In the genomic region with DNA sequence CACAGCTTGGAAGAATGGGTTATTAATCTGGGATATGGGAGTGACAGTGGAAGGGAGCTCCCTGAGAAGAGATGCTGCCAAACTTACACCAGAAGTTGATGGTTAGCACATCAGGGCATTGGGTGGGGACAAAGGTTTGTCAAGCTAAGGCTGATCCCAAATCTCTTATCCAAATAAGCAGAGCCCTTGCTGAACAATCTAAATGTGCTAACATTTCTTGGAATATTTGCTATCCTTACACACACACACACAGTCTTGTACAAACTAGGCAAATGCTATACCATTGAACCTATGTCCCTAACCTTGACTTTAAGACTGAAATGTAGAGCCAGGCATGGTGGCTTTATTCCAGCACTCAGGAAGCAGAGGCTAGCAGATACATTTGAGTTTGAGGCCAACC, we compare ENCODE assay signal across 33 mouse cellular contexts. TPM values are rescaled to one million over a fixed set of nuclear protein-coding genes. Genes with fewer than 3 reads are reported as not detected.
A peak's percentile ranks its signal among the peaks of the same experiment; 100 is the strongest.
DNase-seq lines count a peak whose midpoint lies in the region; ATAC-seq lines count a peak whose summit lies in the region.
"Had no signal": no experiment of that assay in that cellular context is flagged by ENCODE, and none has a peak within 500 bp of the region (broad histone marks: within the 10 kb centered on the region; RNA-seq: fewer than 3 reads in every experiment).

No protein-coding gene starts in this region.

- no peak overlapping the region for H3K4me3 ChIP-seq in liver, embryonic 13.5 days (replicated peaks)
- no peak overlapping the region for H3K4me3 ChIP-seq in liver, embryonic 16.5 days (ENCODE audit: low read depth, low read length)
- no peak overlapping the region for H3K4me3 ChIP-seq in intestine, embryonic 16.5 days (ENCODE audit: low read length)
- H3K4me3 ChIP-seq: gastrocnemius, adult 2 months; hindbrain, embryonic 12.5 days had no signal

- H3K27me3 ChIP-seq in liver, embryonic 13.5 days = no peaks in the 10 kb centered on the region
- H3K27me3 ChIP-seq in liver, embryonic 16.5 days (ENCODE audit: control insufficient read depth, insufficient read depth, low read depth, low read length) = no peaks in the 10 kb centered on the region
- H3K27me3 ChIP-seq in intestine, embryonic 16.5 days (replicated peaks; ENCODE audit: control insufficient read depth, insufficient read depth, low read length) = no peaks in the 10 kb centered on the region
- H3K27me3 ChIP-seq: hindbrain, embryonic 12.5 days had no signal

- H3K9me3 ChIP-seq in liver, embryonic 13.5 days (replicated peaks) = no peaks in the 10 kb centered on the region
- H3K9me3 ChIP-seq in liver, embryonic 16.5 days (replicated peaks; ENCODE audit: control insufficient read depth, low read length) = no peaks in the 10 kb centered on the region
- no peaks in the 10 kb centered on the region for H3K9me3 ChIP-seq in intestine, embryonic 16.5 days (ENCODE audit: control insufficient read depth, low read length)
- H3K9me3 ChIP-seq: hindbrain, embryonic 12.5 days had no signal

- peak overlapping the region; percentile 15; the same call in 1 of the 2 replicates for H3K4me2 ChIP-seq in liver, embryonic 13.5 days
- H3K4me2 ChIP-seq in liver, embryonic 16.5 days (ENCODE audit: low read depth, low read length) = no peak overlapping the region
- H3K4me2 ChIP-seq in intestine, embryonic 16.5 days (ENCODE audit: low read depth, low read length) = no peak overlapping the region
- H3K4me2 ChIP-seq: heart, embryonic 11.5 days; hindbrain, embryonic 12.5 days had no signal

- ATAC-seq in erythroid progenitor cell, adult 5-6 weeks (replicated peaks; ENCODE audit: low FRiP score, poor library complexity, severe bottlenecking) = peak; percentile 41; the same call in 1 of the 2 replicates
- ATAC-seq in liver, embryonic 13.5 days (ENCODE audit: low read depth) = peak; percentile 85
- ATAC-seq in liver, embryonic 16.5 days (ENCODE audit: low read depth) = peak; percentile 80
- ATAC-seq in intestine, embryonic 16.5 days = no peak
- ATAC-seq: CD4-positive, CD25-positive, alpha-beta regulatory T cell, adult 4 months; forebrain, embryonic 14.5 days; forebrain, postnatal 0 days; hindbrain, embryonic 16.5 days had no signal

- peaks cover 42% of the 10 kb centered on the region for H3K4me1 ChIP-seq in liver, embryonic 13.5 days (replicated peaks)
- H3K4me1 ChIP-seq in liver, embryonic 16.5 days (ENCODE audit: control insufficient read depth, low read depth, low read length) = peaks cover 20% of the 10 kb centered on the region
- no peaks in the 10 kb centered on the region for H3K4me1 ChIP-seq in intestine, embryonic 16.5 days (ENCODE audit: control insufficient read depth, insufficient read depth, low read length)
- H3K4me1 ChIP-seq: hindbrain, embryonic 12.5 days had no signal

- H3K36me3 ChIP-seq in liver, embryonic 13.5 days = peaks cover 31% of the 10 kb centered on the region
- H3K36me3 ChIP-seq in liver, embryonic 16.5 days (ENCODE audit: control insufficient read depth, insufficient read depth) = peaks cover 10% of the 10 kb centered on the region; the same call in 1 of the 2 replicates
- H3K36me3 ChIP-seq in intestine, embryonic 16.5 days (ENCODE audit: control insufficient read depth, insufficient read depth, low read length) = peaks cover 5% of the 10 kb centered on the region; the same call in 1 of the 2 replicates

- H3K27ac ChIP-seq in liver, embryonic 13.5 days = peak overlapping the region; percentile 70
- H3K27ac ChIP-seq in liver, embryonic 16.5 days (ENCODE audit: low read length) = peak overlapping the region; percentile 5
- H3K27ac ChIP-seq in intestine, embryonic 16.5 days (ENCODE audit: low read length) = no peak overlapping the region
- H3K27ac ChIP-seq: gastrocnemius, adult 2 months; hindbrain, embryonic 12.5 days had no signal

- H3K9ac ChIP-seq in liver, embryonic 13.5 days = peak overlapping the region; percentile 15; the same call in 1 of the 2 replicates
- no peak overlapping the region for H3K9ac ChIP-seq in liver, embryonic 16.5 days (ENCODE audit: low read depth, low read length)
- H3K9ac ChIP-seq in intestine, embryonic 16.5 days (ENCODE audit: low read depth, low read length) = no peak overlapping the region
- H3K9ac ChIP-seq: forebrain, postnatal 0 days; hindbrain, embryonic 12.5 days had no signal

- no peak for DNase-seq in liver, embryonic 13.5 days
- no peak for DNase-seq in testis, postnatal 10 days (ENCODE audit: low spot score)
- DNase-seq in ovary, postnatal 10 days (ENCODE audit: low spot score) = no peak
- DNase-seq: adrenal gland, adult 2 months; adrenal gland, postnatal 14 days; cerebellum, adult 18-20 months; cerebellum, adult 9-10 months; cerebellum, postnatal 14 days; forebrain, postnatal 0 days; gastrocnemius, adult 2 months; gastrocnemius, postnatal 14 days; heart, adult 11 months had no signal

RNA-seq across cellular contexts. Expression of a gene that starts 3.1 kb away (rescaled TPM):
- total RNA-seq in erythroid progenitor cell, adult 5-6 weeks (2015; ENCODE audit: low replicate concordance) = not detected in 2 replicates
- total RNA-seq in erythroid progenitor cell, adult 5-6 weeks (2017; ENCODE audit: low replicate concordance) = not detected in 2 replicates
- polyA plus RNA-seq in liver, embryonic 13.5 days (2015; fragmentation: Nextera tagmentation; extraction: Ambion mirVana) = not detected in 2 replicates
- not detected in 2 replicates for polyA plus RNA-seq in liver, embryonic 16.5 days (2015; fragmentation: Nextera tagmentation; extraction: Ambion mirVana)
- polyA plus RNA-seq in intestine, embryonic 16.5 days (2015; fragmentation: Nextera tagmentation; extraction: Ambion mirVana) = not detected in 2 replicates
- total RNA-seq: adrenal gland, adult 2 months; adrenal gland, postnatal 14 days; forebrain, postnatal 0 days; gastrocnemius, adult 2 months; gastrocnemius, postnatal 14 days; gastrocnemius, postnatal 4 days; heart, adult 8-10 months; heart, postnatal 25 days; hematopoietic stem cell, adult 5-6 weeks; MEL had no signal
- polyA plus RNA-seq: adrenal gland, adult 2 months; brain, embryonic 14.5 days; C2C12; CD4-positive, CD25-positive, alpha-beta regulatory T cell, adult 4 months; embryonic facial prominence, embryonic 11.5 days; embryonic facial prominence, embryonic 14.5 days; forebrain, embryonic 11.5 days; forebrain, embryonic 14.5 days; forebrain, postnatal 0 days; frontal cortex, adult 2 months; heart, embryonic 11.5 days; heart, embryonic 14.5 days; heart, postnatal 0 days; hindbrain, embryonic 12.5 days; hindbrain, embryonic 16.5 days had no signal

RNA-seq across cellular contexts. Expression of a gene that starts 17.3 kb away (rescaled TPM):
- 2.9 TPM in 1 of 2 replicates, not detected in the other for total RNA-seq in erythroid progenitor cell, adult 5-6 weeks (2015; ENCODE audit: low replicate concordance)
- total RNA-seq in erythroid progenitor cell, adult 5-6 weeks (2017; ENCODE audit: low replicate concordance) = 1.7 and 7.1 TPM in 2 replicates
- polyA plus RNA-seq in liver, embryonic 13.5 days (2015; fragmentation: Nextera tagmentation; extraction: Ambion mirVana) = 23.7 and 28.4 TPM in 2 replicates
- polyA plus RNA-seq in liver, embryonic 16.5 days (2015; fragmentation: Nextera tagmentation; extraction: Ambion mirVana) = 13.8 and 15.1 TPM in 2 replicates
- polyA plus RNA-seq in intestine, embryonic 16.5 days (2015; fragmentation: Nextera tagmentation; extraction: Ambion mirVana) = 31.3 and 34.2 TPM in 2 replicates

RNA-seq across cellular contexts. Expression of a gene that starts 35.0 kb away (rescaled TPM):
- 33.9 and 55.3 TPM in 2 replicates for total RNA-seq in erythroid progenitor cell, adult 5-6 weeks (2015; ENCODE audit: low replicate concordance)
- 67.9 and 85.7 TPM in 2 replicates for total RNA-seq in erythroid progenitor cell, adult 5-6 weeks (2017; ENCODE audit: low replicate concordance)
- 8.0 and 8.3 TPM in 2 replicates for polyA plus RNA-seq in liver, embryonic 13.5 days (2015; fragmentation: Nextera tagmentation; extraction: Ambion mirVana)
- 5.5 and 6.6 TPM in 2 replicates for polyA plus RNA-seq in liver, embryonic 16.5 days (2015; fragmentation: Nextera tagmentation; extraction: Ambion mirVana)
- polyA plus RNA-seq in intestine, embryonic 16.5 days (2015; fragmentation: Nextera tagmentation; extraction: Ambion mirVana) = 8.4 and 9.3 TPM in 2 replicates
